Mouse (Mus musculus): ENCODE measurements around the gene Dnah14. TPM values are rescaled to one million over a fixed set of nuclear protein-coding genes. Genes with fewer than 3 reads are reported as not detected.
A peak's percentile ranks its signal among the peaks of the same experiment; 100 is the strongest.

Gene Dnah14
- polyA plus RNA-seq, 1 experiment from 2014 or later = 0.93 TPM

DNA sequence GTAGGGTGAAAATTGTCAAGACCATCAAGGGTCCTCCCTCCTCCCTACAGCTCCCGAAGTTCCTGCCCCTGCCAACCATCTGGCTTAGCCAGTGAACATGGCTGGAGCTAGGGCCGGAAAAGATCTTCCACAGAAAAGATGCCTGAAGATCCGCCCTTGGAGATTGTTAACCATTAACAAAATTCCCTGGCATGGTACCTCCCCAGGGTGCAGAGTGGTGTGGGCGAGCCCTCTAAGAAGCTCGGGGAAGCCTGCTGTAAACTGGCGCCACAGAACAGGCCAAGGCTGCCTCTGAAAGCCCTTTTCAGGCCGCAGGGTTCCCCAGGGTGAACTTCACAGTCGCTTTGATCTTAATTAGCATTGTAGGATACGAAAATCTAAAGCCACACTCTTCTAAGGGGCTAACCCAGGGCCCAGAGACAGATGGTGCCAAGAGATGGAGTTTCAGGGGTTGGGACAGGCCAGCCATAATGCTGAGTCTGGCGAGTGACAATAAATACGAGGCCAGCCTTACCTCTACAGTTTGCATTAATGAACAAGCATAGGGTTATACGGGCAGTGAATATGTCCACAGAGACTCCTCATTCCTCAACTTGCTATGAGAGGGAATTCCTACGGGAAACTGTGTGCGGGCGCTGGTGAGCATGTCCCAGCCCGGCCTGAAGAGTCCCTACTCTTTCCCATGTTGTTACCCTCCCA is 286.5 kb downstream of the Dnah14 start:
- peak; percentile 34 for DNase-seq
- Histone ChIP-seq H3K9me3 (ENCODE audit: control insufficient read depth, low read length) (no peaks in the 10 kb centered on the region), H3K4me2 (ENCODE audit: low read length) (no peak overlapping the region), H3K27me3 (ENCODE audit: control insufficient read depth, insufficient read depth, low read length) (no peaks in the 10 kb centered on the region), H3K36me3 (ENCODE audit: control insufficient read depth, insufficient read depth, low read length) (no peaks in the 10 kb centered on the region), H3K4me1 (ENCODE audit: control insufficient read depth, insufficient read depth, low read length) (no peaks in the 10 kb centered on the region), H3K27ac (replicated peaks; ENCODE audit: low read depth, low read length) (0 out of 2 replicates have a peak overlapping the region, but pooled peaks have one; percentile 8), H3K9ac (replicated peaks; ENCODE audit: low read length) (no peak overlapping the region), H3K4me3 (replicated peaks; ENCODE audit: low read depth, low read length) (no peak overlapping the region)
- no peak for ATAC-seq (ENCODE audit: low FRiP score, low TSS enrichment)
- 46% methylated on average over 16 of the region's 16 CpGs for WGBS

DNA sequence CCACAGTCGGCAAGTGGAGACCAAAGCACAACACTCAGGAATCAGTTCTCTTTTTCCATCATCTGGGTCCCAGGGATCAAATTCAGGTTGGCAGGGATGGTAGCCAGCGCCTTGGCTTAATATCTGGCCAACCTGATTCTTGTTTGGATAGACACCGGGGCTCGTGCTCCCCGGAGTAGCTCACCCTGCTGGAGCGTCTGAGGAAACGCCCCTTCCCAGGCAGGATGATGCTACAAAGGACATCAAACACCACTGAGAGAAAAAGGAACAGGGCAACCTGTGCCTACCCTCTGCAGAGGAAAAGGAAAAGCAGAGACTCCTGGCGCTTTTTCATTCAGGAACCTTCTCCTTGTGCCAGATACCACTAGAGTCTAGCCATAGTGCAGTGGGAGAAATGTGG is 287.1 kb downstream of the Dnah14 start:
- no peak overlapping the region for H3K4me2 ChIP-seq (ENCODE audit: low read length)
- no peaks in the 10 kb centered on the region for H3K36me3 ChIP-seq (ENCODE audit: control insufficient read depth, insufficient read depth, low read length)
- WGBS = 43% methylated on average over 8 of the region's 8 CpGs
- H3K27me3 ChIP-seq (ENCODE audit: control insufficient read depth, insufficient read depth, low read length) = no peaks in the 10 kb centered on the region
- no peak for DNase-seq
- H3K27ac ChIP-seq (replicated peaks; ENCODE audit: low read depth, low read length) = no peak overlapping the region
- no peak for ATAC-seq (ENCODE audit: low FRiP score, low TSS enrichment)
- H3K9me3 ChIP-seq (ENCODE audit: control insufficient read depth, low read length) = no peaks in the 10 kb centered on the region
- no peak overlapping the region for H3K4me3 ChIP-seq (replicated peaks; ENCODE audit: low read depth, low read length)
- no peaks in the 10 kb centered on the region for H3K4me1 ChIP-seq (ENCODE audit: control insufficient read depth, insufficient read depth, low read length)
- no peak overlapping the region for H3K9ac ChIP-seq (replicated peaks; ENCODE audit: low read length)

Other genes with a start within 250 kb of the Dnah14 start
- 7.6 and 10.3 TPM in 2 replicates for gene Cnih3, start 223.9 kb upstream of the Dnah14 start, polyA plus RNA-seq (2014; fragmentation: Nextera tagmentation; extraction: Ambion mirVana)
- gene Ccdc121, start 65.1 kb upstream of the Dnah14 start, polyA plus RNA-seq (2014; fragmentation: Nextera tagmentation; extraction: Ambion mirVana) = 0.12 and 0.18 TPM in 2 replicates